8 mouse cellular contexts compared by ENCODE assay signal in genomic region chr4:117288277-117288926, GRCm38 (mm10). TPM values are rescaled to one million over a fixed set of nuclear protein-coding genes. Genes with fewer than 3 reads are reported as not detected.
DNase-seq lines count a peak whose midpoint lies in the region; ATAC-seq lines count a peak whose summit lies in the region.

No protein-coding gene starts in this region.

- peaks cover 30% of the 10 kb centered on the region for H3K4me1 ChIP-seq in lung, embryonic 15.5 days
- H3K4me1 ChIP-seq in embryonic facial prominence, embryonic 13.5 days, result peaks cover 29% of the 10 kb centered on the region
- H3K4me1 ChIP-seq in limb, embryonic 11.5 days (ENCODE audit: control insufficient read depth, insufficient read depth, low read length), result peaks cover 17% of the 10 kb centered on the region
- H3K4me1 ChIP-seq in neural tube, embryonic 15.5 days, result peaks cover 44% of the 10 kb centered on the region

- H3K9me3 ChIP-seq in lung, embryonic 15.5 days, result no peaks in the 10 kb centered on the region
- H3K9me3 ChIP-seq in embryonic facial prominence, embryonic 13.5 days, result no peaks in the 10 kb centered on the region
- H3K9me3 ChIP-seq in limb, embryonic 11.5 days (ENCODE audit: control insufficient read depth, low read length), result no peaks in the 10 kb centered on the region
- H3K9me3 ChIP-seq in neural tube, embryonic 15.5 days (replicated peaks), result no peaks in the 10 kb centered on the region

- peak overlapping the region; percentile 82 for H3K4me3 ChIP-seq in lung, embryonic 15.5 days
- H3K4me3 ChIP-seq in embryonic facial prominence, embryonic 13.5 days, result peak overlapping the region; percentile 72
- H3K4me3 ChIP-seq in limb, embryonic 11.5 days (ENCODE audit: low read depth, low read length), result peak overlapping the region; percentile 64
- H3K4me3 ChIP-seq in neural tube, embryonic 15.5 days (replicated peaks), result peak overlapping the region; percentile 64

- H3K4me2 ChIP-seq in lung, embryonic 15.5 days, result peak overlapping the region; percentile 78
- peak overlapping the region; percentile 80 for H3K4me2 ChIP-seq in embryonic facial prominence, embryonic 13.5 days
- peak overlapping the region; percentile 53 for H3K4me2 ChIP-seq in limb, embryonic 11.5 days (ENCODE audit: low read depth, severe bottlenecking)
- H3K4me2 ChIP-seq in neural tube, embryonic 15.5 days, result peak overlapping the region; percentile 69

- WGBS in lung, embryonic 15.5 days, result 16% methylated on average over 25 of the region's 25 CpGs
- 23% methylated on average over 25 of the region's 25 CpGs for WGBS in embryonic facial prominence, embryonic 13.5 days
- 30% methylated on average over 25 of the region's 25 CpGs for WGBS in limb, embryonic 11.5 days
- whole genome bisulfite sequencing in neural tube, embryonic 15.5 days, result 18% methylated on average over 25 of the region's 25 CpGs

- peak overlapping the region; percentile 51 for H3K9ac ChIP-seq in lung, embryonic 15.5 days
- peak overlapping the region; percentile 87 for H3K9ac ChIP-seq in embryonic facial prominence, embryonic 13.5 days
- peak overlapping the region; percentile 86 for H3K9ac ChIP-seq in limb, embryonic 11.5 days (ENCODE audit: low read length)
- H3K9ac ChIP-seq in neural tube, embryonic 15.5 days (replicated peaks), result peak overlapping the region; percentile 65

- no peaks in the 10 kb centered on the region for H3K27me3 ChIP-seq in lung, embryonic 15.5 days
- no peaks in the 10 kb centered on the region for H3K27me3 ChIP-seq in embryonic facial prominence, embryonic 13.5 days
- H3K27me3 ChIP-seq in limb, embryonic 11.5 days (ENCODE audit: control insufficient read depth, insufficient read depth, low read length), result no peaks in the 10 kb centered on the region
- 0 out of 2 replicates have a peak, but pooled peaks cover 7% of the 10 kb centered on the region for H3K27me3 ChIP-seq in neural tube, embryonic 15.5 days (replicated peaks)

- peak overlapping the region; percentile 98 for H3K27ac ChIP-seq in lung, embryonic 15.5 days
- H3K27ac ChIP-seq in embryonic facial prominence, embryonic 13.5 days, result peak overlapping the region; percentile 94
- H3K27ac ChIP-seq in limb, embryonic 11.5 days (replicated peaks; ENCODE audit: low read depth, low read length), result peak overlapping the region; percentile 97
- H3K27ac ChIP-seq in neural tube, embryonic 15.5 days (replicated peaks), result peak overlapping the region; percentile 90

- DNase-seq in lung, postnatal 36 days, result no peak
- no peak for DNase-seq in limb, embryonic 11.5 days (ENCODE audit: low spot score)
- no peak for DNase-seq in frontal cortex, postnatal 10 days (ENCODE audit: low spot score in 2 of 2)
- DNase-seq in thymus, postnatal 14 days, result no peak
- DNase-seq in adrenal gland, postnatal 25 days, result no peak

- H3K36me3 ChIP-seq in lung, embryonic 15.5 days, result peaks cover 38% of the 10 kb centered on the region
- H3K36me3 ChIP-seq in embryonic facial prominence, embryonic 13.5 days, result peaks cover 38% of the 10 kb centered on the region
- peaks cover 13% of the 10 kb centered on the region; the same call in 1 of the 2 replicates for H3K36me3 ChIP-seq in limb, embryonic 11.5 days (ENCODE audit: control insufficient read depth, insufficient read depth, low read length)
- peaks cover 28% of the 10 kb centered on the region; the same call in 1 of the 2 replicates for H3K36me3 ChIP-seq in neural tube, embryonic 15.5 days

- ATAC-seq in lung, embryonic 15.5 days (ENCODE audit: borderline replicate concordance, extremely low read depth, low FRiP score, low TSS enrichment), result no peak
- ATAC-seq in embryonic facial prominence, embryonic 13.5 days (ENCODE audit: insufficient number of reproducible peaks, insufficient read depth, low FRiP score, low TSS enrichment, low read depth), result no peak
- ATAC-seq in limb, embryonic 11.5 days (ENCODE audit: insufficient number of reproducible peaks, low FRiP score, low TSS enrichment, low read depth), result no peak
- ATAC-seq in neural tube, embryonic 15.5 days (ENCODE audit: low FRiP score), result peak; percentile 7; the same call in 1 of the 2 replicates

RNA-seq across cellular contexts. Expression of gene Armh1, which starts 36.5 kb away (rescaled TPM):
- 1.0 and 1.1 TPM in 2 replicates for polyA plus RNA-seq in lung, embryonic 15.5 days (2015; fragmentation: Nextera tagmentation; extraction: Ambion mirVana)
- polyA plus RNA-seq in embryonic facial prominence, embryonic 13.5 days (2015; fragmentation: Nextera tagmentation; extraction: Ambion mirVana), result 1.4 and 1.6 TPM in 2 replicates
- polyA plus RNA-seq in limb, embryonic 11.5 days (2014; fragmentation: Nextera tagmentation; extraction: Ambion mirVana), result 0.12 TPM in 1 of 2 replicates, not detected in the other
- polyA plus RNA-seq in neural tube, embryonic 15.5 days (2015; fragmentation: Nextera tagmentation; extraction: Ambion mirVana), result 1.4 and 1.5 TPM in 2 replicates
- 4.8 and 4.9 TPM in 2 replicates for total RNA-seq in adrenal gland, postnatal 25 days (2021)

RNA-seq across cellular contexts. Expression of gene Tmem53, which starts 36.7 kb away (rescaled TPM):
- 17.6 and 18.6 TPM in 2 replicates for polyA plus RNA-seq in lung, embryonic 15.5 days (2015; fragmentation: Nextera tagmentation; extraction: Ambion mirVana)
- 14.9 and 17.5 TPM in 2 replicates for polyA plus RNA-seq in embryonic facial prominence, embryonic 13.5 days (2015; fragmentation: Nextera tagmentation; extraction: Ambion mirVana)
- polyA plus RNA-seq in limb, embryonic 11.5 days (2014; fragmentation: Nextera tagmentation; extraction: Ambion mirVana), result 9.7 and 11.6 TPM in 2 replicates
- polyA plus RNA-seq in neural tube, embryonic 15.5 days (2015; fragmentation: Nextera tagmentation; extraction: Ambion mirVana), result 6.3 and 8.7 TPM in 2 replicates
- total RNA-seq in adrenal gland, postnatal 25 days (2021), result 86.4 and 94.3 TPM in 2 replicates
